Mouse (Mus musculus) fibroblast of lung, adult 2 months (primary cell): ENCODE measurements at regions not wholly inside any gene's neighbourhood (a gene's known extent, or its start where the extent isn't known, plus 50 kb on each side); places are given as distances from the start of the nearest gene placed in this dataset.

Source experiments
- DNase-seq: peaks from one replicate; pipeline ENCODE4 v3.0.0-alpha.2; 2011; ENCODE audit warnings: low read depth

DNA sequence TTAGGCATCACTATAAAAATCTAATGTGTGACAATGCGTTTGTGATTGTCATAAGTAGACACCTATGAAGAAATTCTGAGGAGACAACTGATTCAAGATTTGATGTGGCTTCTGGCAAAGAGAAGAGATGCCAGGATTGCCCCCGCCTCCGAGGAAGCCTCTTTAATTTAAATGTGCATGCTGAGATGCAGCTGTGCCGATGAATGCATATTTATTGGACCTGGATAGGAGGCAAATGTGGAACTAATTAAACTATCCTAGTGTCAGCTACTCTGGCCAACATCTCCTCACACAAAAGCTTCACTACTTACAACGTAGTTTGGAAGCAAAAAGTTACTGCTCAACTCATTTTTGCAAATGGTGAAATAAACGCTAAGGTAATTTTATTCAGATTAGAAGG lies 173.4 kb upstream of the Dph6 start:
- no peak for DNase-seq

DNA sequence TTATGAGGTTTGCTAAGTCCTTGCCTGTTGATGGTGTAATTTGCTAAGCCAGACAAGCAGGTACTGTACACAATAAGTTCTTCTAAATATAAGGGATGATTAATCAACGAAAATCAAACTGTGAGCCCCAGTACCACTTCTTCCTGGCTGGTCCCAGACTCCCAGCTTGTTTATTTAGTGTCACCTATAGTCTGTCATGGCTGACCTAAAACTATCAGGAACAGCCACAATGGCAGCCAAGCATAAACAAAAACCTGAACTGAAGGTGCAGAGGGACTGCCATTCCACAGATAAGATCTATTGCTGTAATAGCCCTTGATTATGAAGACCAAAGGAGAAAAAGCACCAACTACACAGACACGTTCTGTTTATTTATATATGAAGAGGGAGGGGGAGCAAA lies 180.9 kb upstream of the Dph6 start:
- no peak for DNase-seq

GRCm38 (mm10) chr2:114843696-114844388 lies 189.1 kb upstream of the Dph6 start:
- DNase-seq: no peak

GRCm38 (mm10) chr2:114844389-114844771 lies 189.6 kb upstream of the Dph6 start:
- DNase-seq: no peak

- no peak for DNase-seq
These were observed 193.7 kb upstream of the Dph6 start for GRCm38 (mm10) chr2:114848439-114848838.

- DNase-seq: peak; percentile 16
These were observed 194.2 kb upstream of the Dph6 start for GRCm38 (mm10) chr2:114848914-114849313.

- peak; percentile 38 for DNase-seq
These were observed 199.2 kb upstream of the Dph6 start for GRCm38 (mm10) chr2:114853715-114854530.

DNA sequence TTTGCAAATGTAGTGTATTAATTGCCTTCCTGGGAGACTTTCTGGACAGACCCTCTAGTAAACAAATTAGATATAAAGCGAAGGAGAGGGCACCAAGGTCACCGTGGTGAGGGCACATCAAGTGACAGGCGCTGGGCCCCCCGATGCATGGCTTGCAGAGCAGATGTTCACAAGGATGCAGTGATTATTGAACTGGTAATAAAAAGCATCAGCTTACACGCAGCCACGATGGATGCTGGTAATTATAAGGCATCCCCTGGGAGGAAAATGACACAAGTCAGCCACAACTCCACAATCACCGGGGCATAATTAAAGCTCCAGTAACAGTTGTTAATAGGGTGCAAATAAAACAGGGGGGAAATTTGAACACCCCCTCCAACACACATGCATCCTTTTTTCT lies 217.5 kb upstream of the Dph6 start:
- DNase-seq: no peak

GRCm38 (mm10) chr2:114873090-114873489 lies 218.3 kb upstream of the Dph6 start:
- no peak for DNase-seq

GRCm38 (mm10) chr2:114879084-114879483 lies 224.3 kb upstream of the Dph6 start:
- no peak for DNase-seq

DNA sequence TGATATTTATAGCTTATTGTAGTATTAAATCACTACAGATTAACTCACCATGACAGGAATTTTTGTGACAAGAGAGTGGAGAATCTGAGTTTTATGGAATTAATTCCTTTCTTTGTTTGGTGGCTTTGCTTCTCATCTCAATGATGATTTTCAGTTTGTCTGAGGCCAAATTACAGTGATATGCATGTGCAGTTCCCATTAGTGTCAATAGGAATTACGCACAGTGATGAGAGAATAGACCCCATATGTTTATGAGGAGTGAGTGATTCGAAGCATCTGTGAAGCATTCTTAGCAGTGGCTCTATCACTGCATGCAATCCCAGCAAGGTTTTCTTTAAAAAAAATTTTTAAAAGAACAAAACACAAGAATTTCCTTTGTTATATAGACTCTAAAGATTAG lies 225.0 kb upstream of the Dph6 start:
- DNase-seq: no peak

- DNase-seq: no peak
These were observed 231.0 kb upstream of the Dph6 start for GRCm38 (mm10) chr2:114885734-114886260.

- no peak for DNase-seq
These were observed 244.0 kb upstream of the Dph6 start for GRCm38 (mm10) chr2:114898812-114899211.

- DNase-seq: no peak
These were observed 257.2 kb upstream of the Dph6 start for GRCm38 (mm10) chr2:114911845-114912500.

DNA sequence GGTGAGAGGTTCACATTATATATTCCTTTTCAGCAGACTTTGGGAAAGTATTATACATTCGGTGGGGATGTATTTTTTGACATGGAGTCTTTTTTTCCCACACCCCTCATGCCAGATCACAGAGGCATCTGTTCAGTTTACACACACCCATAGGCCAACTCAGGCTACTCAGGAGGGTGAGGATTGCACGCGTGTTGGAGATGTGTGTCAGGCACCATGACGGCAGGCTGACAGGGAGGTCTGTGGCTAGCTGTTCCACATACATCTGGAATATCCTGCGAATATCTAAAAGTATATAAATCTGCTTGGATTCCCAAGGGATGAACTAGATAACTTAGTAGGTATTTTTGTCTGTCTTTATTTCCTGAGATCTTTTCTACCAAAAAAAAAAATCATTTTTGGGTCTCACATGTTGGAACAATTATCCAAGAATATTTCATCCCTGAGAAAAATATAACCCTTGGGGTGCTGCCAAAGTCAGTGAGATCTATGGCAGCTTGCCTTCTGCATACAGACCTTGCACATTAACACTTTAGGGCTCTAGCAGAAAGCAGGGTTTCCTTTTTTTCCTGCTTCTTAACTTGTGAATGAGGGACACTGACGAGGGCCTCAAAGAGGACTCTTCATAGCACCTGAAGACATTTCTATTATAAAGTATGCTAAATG lies 260.4 kb upstream of the Dph6 start:
- DNase-seq: no peak

DNA sequence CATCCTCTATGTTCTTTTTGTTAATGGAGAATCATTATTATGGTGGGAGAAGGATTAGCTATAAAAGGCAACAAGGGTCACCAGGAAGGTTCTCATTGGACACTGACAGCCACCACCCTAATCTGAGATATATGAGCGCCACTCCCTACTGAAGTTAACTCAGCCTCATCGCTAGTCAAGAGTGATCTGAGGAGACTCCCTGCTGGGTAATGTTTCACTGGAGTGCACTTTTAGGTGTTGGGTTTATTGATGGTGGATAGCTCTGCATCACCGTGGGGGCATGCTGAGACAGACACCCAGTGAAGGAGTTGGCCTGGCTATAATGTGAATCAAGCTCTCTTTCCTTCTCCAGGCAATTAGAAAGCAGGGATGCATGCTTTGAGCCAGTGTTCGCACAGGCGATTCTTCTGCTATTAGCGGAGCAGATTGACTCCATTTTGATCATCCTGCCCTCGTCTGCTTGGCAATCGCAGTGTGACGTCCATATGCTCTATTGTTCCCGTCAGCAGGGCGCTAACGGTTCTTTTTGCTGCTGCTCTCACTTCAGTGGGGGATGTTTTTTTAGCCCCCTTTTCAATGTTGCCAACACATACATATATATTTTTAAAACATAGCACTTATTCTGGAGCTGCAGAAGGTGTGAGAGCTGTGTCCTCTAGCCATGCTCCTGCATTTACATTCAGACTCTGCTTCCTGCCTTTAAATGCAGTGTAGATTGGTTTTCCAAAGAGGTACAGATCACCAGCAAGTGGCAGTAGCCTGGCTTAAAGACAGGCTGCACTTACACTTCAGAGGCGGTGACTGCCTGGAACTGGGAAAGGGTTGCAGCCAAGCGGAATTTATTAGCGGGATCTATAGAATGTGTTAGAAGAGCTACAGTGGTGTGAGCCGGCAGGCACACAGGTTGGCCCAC lies 263.9 kb upstream of the Dph6 start:
- no peak for DNase-seq

GRCm38 (mm10) chr2:114923911-114924310 lies 269.1 kb upstream of the Dph6 start:
- no peak for DNase-seq

GRCm38 (mm10) chr2:114935436-114935835 lies 280.7 kb upstream of the Dph6 start:
- DNase-seq: no peak

GRCm38 (mm10) chr2:114938416-114939147 lies 283.8 kb upstream of the Dph6 start:
- no peak for DNase-seq

DNA sequence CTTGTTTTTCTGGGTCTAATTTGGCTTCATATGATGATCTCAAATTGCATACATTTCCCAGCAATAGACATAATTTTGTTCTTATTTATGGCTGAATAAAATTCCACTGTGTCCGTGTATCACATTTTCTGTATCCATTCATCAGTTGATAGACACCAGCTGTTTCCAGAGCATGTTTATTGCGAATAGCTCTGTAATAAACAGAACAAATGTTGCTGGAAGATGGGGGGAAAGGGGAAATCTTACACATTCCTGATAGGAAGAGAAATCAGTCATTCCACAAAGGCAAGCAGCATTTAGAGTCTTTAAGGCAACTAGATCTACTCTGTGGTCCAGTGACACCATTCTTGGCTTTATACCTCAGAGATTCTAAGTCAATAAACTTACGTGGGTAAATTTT lies 311.3 kb upstream of the Dph6 start:
- DNase-seq: no peak
